Mouse (Mus musculus) embryonic facial prominence, embryonic 11.5 days (tissue): ENCODE measurements at regions not wholly inside any gene's neighbourhood (a gene's known extent, or its start where the extent isn't known, plus 50 kb on each side); places are given as distances from the start of the nearest gene placed in this dataset.
A peak's percentile ranks its signal among the peaks of the same experiment; 100 is the strongest.

Source experiments
- ATAC-seq: fragments of 200-750 bp; cut with Nextera tagmentation; replicated peaks from 2 replicates; pipeline ENCODE4 v1.8.0; 2017; ENCODE audit warnings: low read depth; ENCODE audit not compliant: insufficient number of reproducible peaks, low FRiP score, low TSS enrichment
- DNase-seq: peaks from one replicate; pipeline ENCODE4 v3.0.0-alpha.2; 2015; ENCODE audit warnings: low spot score
- H3K27ac ChIP-seq: fragments of 300-500 bp; sonication (generic); replicated peaks from 2 replicates; pipeline ENCODE4 v1.5.1; 2014; ENCODE audit warnings: mild to moderate bottlenecking, low read depth, low read length, control low read depth
- H3K27me3 ChIP-seq: fragments of 300-500 bp; sonication (generic); 2 replicates; pipeline ENCODE4 v1.6.1; 2014; ENCODE audit warnings: mild to moderate bottlenecking, low read length, moderate library complexity, mixed read lengths; ENCODE audit not compliant: control insufficient read depth, insufficient read depth
- H3K36me3 ChIP-seq: fragments of 300-500 bp; sonication (generic); replicated peaks from 2 replicates; pipeline ENCODE4 v1.6.1; 2014; ENCODE audit warnings: low read depth, mild to moderate bottlenecking, low read length, moderate library complexity, mixed read lengths; ENCODE audit not compliant: control insufficient read depth, insufficient read depth
- H3K4me1 ChIP-seq: fragments of 300-500 bp; sonication (generic); 2 replicates; pipeline ENCODE4 v1.6.1; 2014; ENCODE audit warnings: low read length, mixed read lengths; ENCODE audit not compliant: control insufficient read depth, insufficient read depth
- H3K4me2 ChIP-seq: fragments of 300-500 bp; sonication (generic); 2 replicates; pipeline ENCODE4 v1.6.1; 2014; ENCODE audit warnings: low read depth, mild to moderate bottlenecking, control low read depth, low read length, moderate library complexity
- H3K4me3 ChIP-seq: fragments of 300-500 bp; sonication (generic); 2 replicates; pipeline ENCODE4 v1.5.1; 2014; ENCODE audit warnings: low read depth, low read length, control low read depth
- H3K9ac ChIP-seq: fragments of 300-500 bp; sonication (generic); replicated peaks from 2 replicates; pipeline ENCODE4 v1.6.1; 2014; ENCODE audit warnings: mild to moderate bottlenecking, control low read depth, low read length
- H3K9me3 ChIP-seq: fragments of 300-500 bp; sonication (generic); replicated peaks from 2 replicates; pipeline ENCODE4 v1.6.1; 2016; ENCODE audit warnings: mild to moderate bottlenecking, low read length, inconsistent platforms, mixed read lengths; ENCODE audit not compliant: control insufficient read depth
- WGBS: fragments of 180-500 bp; shearing (Covaris S2); extraction: QIAGEN DNeasy Blood & Tissue Kit; methylation state at CpG from one replicate; pipeline ENCODE4 v1.1.7; 2014; 5-methylcytosine and 5-hydroxymethylcytosine counted together

GRCm38 (mm10) chr7:73647140-73647539 is 93.0 kb upstream of the Fam174b start:
- DNase-seq (no peak), ATAC-seq (no peak)
- H3K4me3 ChIP-seq, result no peak overlapping the region

GRCm38 (mm10) chr7:73646711-73647110 is 93.4 kb upstream of the Fam174b start:
- no peak overlapping the region for H3K4me3 ChIP-seq
- DNase-seq (no peak), ATAC-seq (no peak)
- no peaks in the 10 kb centered on the region for H3K9me3 ChIP-seq
- no peaks in the 10 kb centered on the region for H3K36me3 ChIP-seq
- 72% methylated on average over 5 of the region's 5 CpGs for WGBS
- H3K4me1 ChIP-seq, result no peaks in the 10 kb centered on the region
- H3K9ac ChIP-seq, result no peak overlapping the region
- no peaks in the 10 kb centered on the region for H3K27me3 ChIP-seq
- no peak overlapping the region for H3K27ac ChIP-seq
- H3K4me2 ChIP-seq, result no peak overlapping the region

More at GRCm38 (mm10) chr7:73647140-73647539, 93.0 kb upstream of the Fam174b start:
- H3K4me2 ChIP-seq, result no peak overlapping the region
- 82% methylated on average over 4 of the region's 4 CpGs for WGBS
- H3K4me1 ChIP-seq, result no peaks in the 10 kb centered on the region
- H3K9ac ChIP-seq, result no peak overlapping the region
- no peaks in the 10 kb centered on the region for H3K9me3 ChIP-seq
- no peaks in the 10 kb centered on the region for H3K36me3 ChIP-seq
- H3K27me3 ChIP-seq, result no peaks in the 10 kb centered on the region
- H3K27ac ChIP-seq, result no peak overlapping the region

- no peaks in the 10 kb centered on the region for H3K4me1 ChIP-seq
- no peaks in the 10 kb centered on the region for H3K36me3 ChIP-seq
- H3K4me3 ChIP-seq, result no peak overlapping the region
- no peak overlapping the region for H3K27ac ChIP-seq
- H3K27me3 ChIP-seq, result no peaks in the 10 kb centered on the region
- DNase-seq, result no peak
- no peak overlapping the region for H3K4me2 ChIP-seq
- no peak for ATAC-seq
- no peak overlapping the region for H3K9ac ChIP-seq
- no peaks in the 10 kb centered on the region for H3K9me3 ChIP-seq
- 62% methylated on average over 4 of the region's 4 CpGs for WGBS
Observed at GRCm38 (mm10) chr7:73644362-73644904, 95.7 kb upstream of the Fam174b start.

- no peaks in the 10 kb centered on the region for H3K4me1 ChIP-seq
- no peak overlapping the region for H3K4me2 ChIP-seq
- H3K27ac ChIP-seq, result no peak overlapping the region
Observed at GRCm38 (mm10) chr7:73643993-73644335, 96.1 kb upstream of the Fam174b start.

GRCm38 (mm10) chr7:73643306-73643992 is 96.7 kb upstream of the Fam174b start:
- Histone ChIP-seq H3K4me3 (no peak overlapping the region), H3K4me1 (no peaks in the 10 kb centered on the region), H3K27me3 (no peaks in the 10 kb centered on the region), H3K9ac (no peak overlapping the region), H3K27ac (no peak overlapping the region), H3K4me2 (no peak overlapping the region), H3K36me3 (no peaks in the 10 kb centered on the region), H3K9me3 (no peaks in the 10 kb centered on the region)
- 82% methylated on average over 19 of the region's 19 CpGs for WGBS
- DNase-seq (no peak), ATAC-seq (no peak)

More at GRCm38 (mm10) chr7:73643993-73644335, 96.1 kb upstream of the Fam174b start:
- ATAC-seq, result no peak
- Histone ChIP-seq H3K9ac (no peak overlapping the region), H3K36me3 (no peaks in the 10 kb centered on the region), H3K9me3 (no peaks in the 10 kb centered on the region), H3K27me3 (no peaks in the 10 kb centered on the region), H3K4me3 (no peak overlapping the region)
- 59% methylated on average over 10 of the region's 10 CpGs for WGBS
- no peak for DNase-seq

- no peak overlapping the region for H3K4me2 ChIP-seq
- ATAC-seq (no peak), DNase-seq (no peak)
- no peaks in the 10 kb centered on the region for H3K27me3 ChIP-seq
- no peaks in the 10 kb centered on the region for H3K9me3 ChIP-seq
- WGBS, result 39% methylated on average over 2 of the region's 2 CpGs
- no peaks in the 10 kb centered on the region for H3K4me1 ChIP-seq
- H3K27ac ChIP-seq, result no peak overlapping the region
- H3K9ac ChIP-seq, result no peak overlapping the region
- no peaks in the 10 kb centered on the region for H3K36me3 ChIP-seq
- H3K4me3 ChIP-seq, result no peak overlapping the region
Observed at GRCm38 (mm10) chr7:73640194-73640593, 98.6 kb upstream of the Chd2 start.

GRCm38 (mm10) chr7:73637810-73638125 is 96.1 kb upstream of the Chd2 start:
- Histone ChIP-seq H3K9ac (no peak overlapping the region), H3K36me3 (no peaks in the 10 kb centered on the region), H3K4me1 (no peaks in the 10 kb centered on the region), H3K27me3 (no peaks in the 10 kb centered on the region), H3K4me3 (no peak overlapping the region), H3K27ac (no peak overlapping the region), H3K4me2 (no peak overlapping the region), H3K9me3 (no peaks in the 10 kb centered on the region)
- ATAC-seq (peak; percentile 78), DNase-seq (peak; percentile 57)
- 65% methylated on average over 4 of the region's 4 CpGs for WGBS

GRCm38 (mm10) chr7:73637101-73637809 is 95.6 kb upstream of the Chd2 start:
- H3K9ac ChIP-seq, result no peak overlapping the region
- H3K36me3 ChIP-seq, result no peaks in the 10 kb centered on the region
- H3K4me1 ChIP-seq, result no peaks in the 10 kb centered on the region
- 52% methylated on average over 5 of the region's 5 CpGs for WGBS
- DNase-seq (no peak), ATAC-seq (peak; percentile 37; the same call in 1 of the 2 replicates)
- H3K4me3 ChIP-seq, result no peak overlapping the region
- H3K27me3 ChIP-seq, result no peaks in the 10 kb centered on the region
- no peak overlapping the region for H3K27ac ChIP-seq
- H3K9me3 ChIP-seq, result no peaks in the 10 kb centered on the region
- H3K4me2 ChIP-seq, result no peak overlapping the region
